Mouse (Mus musculus): ENCODE data around the gene Tnfsf10.

Tnfsf10 gene

GRCm38 (mm10) chr3:27371276-27371621 lies 54.4 kb downstream of the Tnfsf10 start, which contains the start of gene Ghsr:
TSS of gene Ghsr (plus strand) at chr3:27371351.
- WGBS: under 1% methylated on average over 19 of the region's 19 CpGs

- 2% methylated on average over 77 of the region's 77 CpGs for WGBS
Observed at GRCm38 (mm10) chr3:27371725-27372650, 55.2 kb downstream of the Tnfsf10 start.

- WGBS: 74% methylated on average over 9 of the region's 9 CpGs
Observed at GRCm38 (mm10) chr3:27374396-27374795, 57.6 kb downstream of the Tnfsf10 start.

- WGBS: 78% methylated on average over 4 of the region's 4 CpGs
Observed at GRCm38 (mm10) chr3:27377935-27378334, 61.1 kb downstream of the Tnfsf10 start.

GRCm38 (mm10) chr3:27384836-27385235 lies 68.0 kb downstream of the Tnfsf10 start:
- WGBS: 64% methylated on average over 3 of the region's 3 CpGs

- 84% methylated on average over 1 of the region's 1 CpGs for WGBS
Observed at GRCm38 (mm10) chr3:27389923-27390322, 73.1 kb downstream of the Tnfsf10 start.

All from cerebral cortex, adult 2 months (tissue).